Mouse (Mus musculus): Measurements from ENCODE around the gene Olfr740. TPM values are rescaled to one million over a fixed set of nuclear protein-coding genes. Genes with fewer than 3 reads are reported as not detected.

Gene Olfr740
- total RNA-seq (2021) (not detected), polyA plus RNA-seq (2012; rRNA removed) (not detected in 2 replicates)
- long read RNA-seq: 0 reads

DNA sequence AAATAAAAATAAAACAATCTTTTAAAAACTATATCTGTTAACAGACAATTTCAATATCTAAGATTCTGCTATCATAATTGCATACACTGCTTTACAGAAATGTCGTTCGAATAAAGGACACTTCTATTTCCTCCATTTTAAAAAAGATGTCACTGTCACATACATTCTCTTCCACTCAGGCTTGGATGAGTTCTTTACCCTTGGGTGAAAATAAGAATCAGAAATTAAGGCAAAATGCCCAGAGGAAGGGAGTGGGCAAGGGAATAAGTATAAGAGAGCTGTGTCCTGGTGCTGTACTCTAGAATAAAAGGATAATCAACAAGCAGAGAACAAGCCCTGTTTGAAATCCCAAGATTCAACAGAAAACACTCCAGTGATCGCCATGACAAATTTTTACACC is at the start of gene Olfr740:
Olfr740 (plus strand) TSS at position 301 of the 400 bp plus-strand sequence.
- no peak for DNase-seq

- no peak for DNase-seq
Measured at GRCm38 (mm10) chr14:50407268-50407667, 38.1 kb upstream of the Olfr740 start, which contains the start of gene Olfr738. Gene Olfr738 (plus strand): TSS chr14:50407568.

GRCm38 (mm10) chr14:50418326-50418725 is 27.0 kb upstream of the Olfr740 start, which contains the start of gene Olfr739:
Gene Olfr739 (plus strand): TSS chr14:50418626.
- DNase-seq: no peak

GRCm38 (mm10) chr14:50472438-50472837 is 27.1 kb downstream of the Olfr740 start, which contains the start of gene Olfr741:
Gene Olfr741 (plus strand): TSS chr14:50472738.
- no peak for DNase-seq

- DNase-seq: no peak
Measured at GRCm38 (mm10) chr14:50478406-50478805, 33.1 kb downstream of the Olfr740 start.

DNA sequence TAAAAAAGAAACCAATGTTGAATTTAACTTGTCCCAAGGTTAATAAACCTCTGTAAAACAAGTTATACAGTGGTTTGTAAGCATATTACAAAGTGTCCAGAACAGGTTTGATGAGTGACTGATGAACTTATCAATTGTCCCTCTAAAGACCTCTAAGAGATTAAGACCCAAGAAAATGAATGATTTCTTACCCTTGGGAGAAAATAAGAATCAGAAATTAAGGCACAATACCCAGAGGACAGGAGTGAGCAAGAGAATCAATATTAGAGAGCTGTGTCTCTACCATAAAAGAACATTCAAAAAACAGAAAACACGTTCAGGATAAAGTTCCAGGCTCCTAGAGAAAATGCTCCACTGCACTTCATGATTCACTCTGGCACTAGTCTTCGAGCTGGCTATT is 58.0 kb downstream of the Olfr740 start, which contains the start of gene Olfr742:
Olfr742 (plus strand) TSS at position 301 of the 400 bp plus-strand sequence.
- no peak for DNase-seq

Other genes with a start within 250 kb of the Olfr740 start
- gene Olfr731, start 203.7 kb upstream of the Olfr740 start, total RNA-seq (2021): not detected
- not detected in 2 replicates for gene Olfr731, start 203.7 kb upstream of the Olfr740 start, polyA plus RNA-seq (2012; rRNA removed)
- gene Olfr732, start 161.3 kb upstream of the Olfr740 start, total RNA-seq (2021): under 1 TPM in 1 of 2 experiments, not detected in 1; 0.10 TPM
- gene Olfr732, start 161.3 kb upstream of the Olfr740 start, polyA plus RNA-seq (2012; rRNA removed): not detected in 2 replicates
- gene Olfr733, start 144.0 kb upstream of the Olfr740 start, total RNA-seq (2021): not detected
- not detected in 2 replicates for gene Olfr733, start 144.0 kb upstream of the Olfr740 start, polyA plus RNA-seq (2012; rRNA removed)
- not detected for gene Olfr734, start 118.8 kb upstream of the Olfr740 start, total RNA-seq (2021)
- not detected in 2 replicates for gene Olfr734, start 118.8 kb upstream of the Olfr740 start, polyA plus RNA-seq (2012; rRNA removed)
- gene Olfr735, start 96.7 kb upstream of the Olfr740 start, total RNA-seq (2021): under 1 TPM in 1 of 2 experiments, not detected in 1; 0.21 TPM
- gene Olfr735, start 96.7 kb upstream of the Olfr740 start, polyA plus RNA-seq (2012; rRNA removed): not detected in 2 replicates
- under 1 TPM; 0.17 to 0.21 TPM for gene Tlr11, start 87.6 kb upstream of the Olfr740 start, total RNA-seq (2021)
- 0.08 and 0.11 TPM in 2 replicates for gene Tlr11, start 87.6 kb upstream of the Olfr740 start, polyA plus RNA-seq (2012; rRNA removed)
- not detected for gene Olfr736, start 64.4 kb upstream of the Olfr740 start, total RNA-seq (2021)
- not detected in 2 replicates for gene Olfr736, start 64.4 kb upstream of the Olfr740 start, polyA plus RNA-seq (2012; rRNA removed)
- gene Olfr738, start 38.0 kb upstream of the Olfr740 start, total RNA-seq (2021): not detected
- not detected in 2 replicates for gene Olfr738, start 38.0 kb upstream of the Olfr740 start, polyA plus RNA-seq (2012; rRNA removed)
- not detected for gene Olfr739, start 26.9 kb upstream of the Olfr740 start, total RNA-seq (2021)
- gene Olfr739, start 26.9 kb upstream of the Olfr740 start, polyA plus RNA-seq (2012; rRNA removed): not detected in 2 replicates
- not detected for gene Olfr741, start 27.2 kb downstream of the Olfr740 start, total RNA-seq (2021)
- gene Olfr741, start 27.2 kb downstream of the Olfr740 start, polyA plus RNA-seq (2012; rRNA removed): not detected in 2 replicates
- gene Olfr742, start 58.1 kb downstream of the Olfr740 start, total RNA-seq (2021): not detected
- not detected in 2 replicates for gene Olfr742, start 58.1 kb downstream of the Olfr740 start, polyA plus RNA-seq (2012; rRNA removed)
- not detected for gene Olfr743, start 76.3 kb downstream of the Olfr740 start, total RNA-seq (2021)
- not detected in 2 replicates for gene Olfr743, start 76.3 kb downstream of the Olfr740 start, polyA plus RNA-seq (2012; rRNA removed)
- gene Olfr744, start 169.3 kb downstream of the Olfr740 start, total RNA-seq (2021): not detected
- gene Olfr744, start 169.3 kb downstream of the Olfr740 start, polyA plus RNA-seq (2012; rRNA removed): not detected in 2 replicates
- not detected for gene Olfr745, start 193.8 kb downstream of the Olfr740 start, total RNA-seq (2021)
- not detected in 2 replicates for gene Olfr745, start 193.8 kb downstream of the Olfr740 start, polyA plus RNA-seq (2012; rRNA removed)
- not detected for gene Olfr746, start 201.5 kb downstream of the Olfr740 start, total RNA-seq (2021)
- gene Olfr746, start 201.5 kb downstream of the Olfr740 start, polyA plus RNA-seq (2012; rRNA removed): not detected in 2 replicates
- gene Olfr747, start 247.7 kb downstream of the Olfr740 start, total RNA-seq (2021): not detected
- not detected in 2 replicates for gene Olfr747, start 247.7 kb downstream of the Olfr740 start, polyA plus RNA-seq (2012; rRNA removed)

Measured in adrenal gland, adult 2 months (tissue).